Mouse (Mus musculus): ENCODE data around the gene Irgm1. TPM values are rescaled to one million over a fixed set of nuclear protein-coding genes. Genes with fewer than 3 reads are reported as not detected.

Gene Irgm1
- polyA plus RNA-seq, 1 experiment from 2014 or later: 2.3 TPM

Other genes starting within 250 kb of the Irgm1 start
- 365 and 382 TPM in 2 replicates for gene Rack1, start 71.4 kb downstream of the Irgm1 start, polyA plus RNA-seq (2015; fragmentation: Nextera tagmentation; extraction: Ambion mirVana)
- 7.3 and 7.9 TPM in 2 replicates for gene Trim41, start 54.3 kb downstream of the Irgm1 start, polyA plus RNA-seq (2015; fragmentation: Nextera tagmentation; extraction: Ambion mirVana)
- 2.3 and 2.6 TPM in 2 replicates for gene Trim7, start 45.5 kb downstream of the Irgm1 start, polyA plus RNA-seq (2015; fragmentation: Nextera tagmentation; extraction: Ambion mirVana)
- 2.6 and 4.0 TPM in 2 replicates for gene Gm12184, start 45.0 kb downstream of the Irgm1 start, polyA plus RNA-seq (2015; fragmentation: Nextera tagmentation; extraction: Ambion mirVana)
- gene Gm5431, start 30.5 kb upstream of the Irgm1 start, polyA plus RNA-seq (2015; fragmentation: Nextera tagmentation; extraction: Ambion mirVana): 0.05 and 0.45 TPM in 2 replicates
- 1.3 and 1.8 TPM in 2 replicates for gene Psme2b, start 74.5 kb upstream of the Irgm1 start, polyA plus RNA-seq (2015; fragmentation: Nextera tagmentation; extraction: Ambion mirVana)
- not detected in 2 replicates for gene Olfr56, start 107.2 kb upstream of the Irgm1 start, polyA plus RNA-seq (2015; fragmentation: Nextera tagmentation; extraction: Ambion mirVana)
- gene 9930111J21Rik1, start 107.7 kb upstream of the Irgm1 start, polyA plus RNA-seq (2015; fragmentation: Nextera tagmentation; extraction: Ambion mirVana): 0.33 and 0.37 TPM in 2 replicates
- not detected in 2 replicates for gene Gm12185, start 120.5 kb upstream of the Irgm1 start, polyA plus RNA-seq (2015; fragmentation: Nextera tagmentation; extraction: Ambion mirVana)
- not detected in 2 replicates for gene Tgtp1, start 122.5 kb upstream of the Irgm1 start, polyA plus RNA-seq (2015; fragmentation: Nextera tagmentation; extraction: Ambion mirVana)
- 0.37 and 0.38 TPM in 2 replicates for gene 9930111J21Rik2, start 179.6 kb upstream of the Irgm1 start, polyA plus RNA-seq (2015; fragmentation: Nextera tagmentation; extraction: Ambion mirVana)
- 0.68 TPM in 1 of 2 replicates, not detected in the other for gene Tgtp2, start 192.5 kb upstream of the Irgm1 start, polyA plus RNA-seq (2015; fragmentation: Nextera tagmentation; extraction: Ambion mirVana)
- gene Ifi47, start 204.9 kb upstream of the Irgm1 start, polyA plus RNA-seq (2015; fragmentation: Nextera tagmentation; extraction: Ambion mirVana): 0.35 and 0.56 TPM in 2 replicates
- 0.11 TPM in 1 of 2 replicates, not detected in the other for gene Olfr1396, start 243.2 kb upstream of the Irgm1 start, polyA plus RNA-seq (2015; fragmentation: Nextera tagmentation; extraction: Ambion mirVana)